Mouse (Mus musculus) liver, embryonic 15.5 days (tissue): Measurements from ENCODE around the gene 6430548M08Rik. TPM values are rescaled to one million over a fixed set of nuclear protein-coding genes. Genes with fewer than 3 reads are reported as not detected.

Experiments
- ATAC-seq: fragments of 200-750 bp; cut with Nextera tagmentation; 2 replicates; pipeline ENCODE4 v1.8.0; 2017; ENCODE audit warnings: moderate number of reproducible peaks, mild to moderate bottlenecking, moderate library complexity; ENCODE audit not compliant: insufficient read depth
- H3K27ac ChIP-seq: fragments of 300-500 bp; sonication (generic); replicated peaks from 2 replicates; pipeline ENCODE4 v1.5.1; 2015; ENCODE audit warnings: mild to moderate bottlenecking, inconsistent platforms
- H3K27me3 ChIP-seq: fragments of 300-500 bp; sonication (generic); 2 replicates; pipeline ENCODE4 v1.6.1; 2015; ENCODE audit warnings: mild to moderate bottlenecking, inconsistent platforms
- H3K36me3 ChIP-seq: fragments of 300-500 bp; sonication (generic); replicated peaks from 2 replicates; pipeline ENCODE4 v1.6.1; 2015; ENCODE audit warnings: moderate library complexity, mild to moderate bottlenecking, inconsistent platforms
- H3K4me1 ChIP-seq: fragments of 300-500 bp; sonication (generic); replicated peaks from 2 replicates; pipeline ENCODE4 v1.6.1; 2015; ENCODE audit warnings: inconsistent platforms
- H3K4me2 ChIP-seq: fragments of 300-500 bp; sonication (generic); 2 replicates; pipeline ENCODE4 v1.6.1; 2015; ENCODE audit warnings: moderate library complexity, mild to moderate bottlenecking, inconsistent platforms
- H3K4me3 ChIP-seq: fragments of 300-500 bp; sonication (generic); replicated peaks from 2 replicates; pipeline ENCODE4 v1.5.1; 2015; ENCODE audit warnings: mild to moderate bottlenecking, inconsistent platforms
- H3K9ac ChIP-seq: fragments of 300-500 bp; sonication (generic); 2 replicates; pipeline ENCODE4 v1.6.1; 2015; ENCODE audit warnings: moderate library complexity, mild to moderate bottlenecking, inconsistent platforms
- H3K9me3 ChIP-seq: fragments of 300-500 bp; sonication (generic); replicated peaks from 2 replicates; pipeline ENCODE4 v1.6.1; 2016; ENCODE audit warnings: inconsistent platforms
- WGBS: fragments of 180-500 bp; shearing (Covaris S2); methylation state at CpG from one replicate; pipeline ENCODE4 v1.1.7; 2015; ENCODE audit warnings: mixed read lengths; ENCODE audit not compliant: insufficient replicate concordance; 5-methylcytosine and 5-hydroxymethylcytosine counted together
- polyA plus RNA-seq: library from polyadenylated mRNA; unstranded; fragments of >200 nt; fragmentation: Nextera tagmentation; extraction: Ambion mirVana; gene quantifications from 2 replicates; pipeline ENCODE4 v1.2.1, GENCODE M21; 2015

Gene 6430548M08Rik
- polyA plus RNA-seq, 1 experiment from 2014 or later, result 2.8 TPM

DNA sequence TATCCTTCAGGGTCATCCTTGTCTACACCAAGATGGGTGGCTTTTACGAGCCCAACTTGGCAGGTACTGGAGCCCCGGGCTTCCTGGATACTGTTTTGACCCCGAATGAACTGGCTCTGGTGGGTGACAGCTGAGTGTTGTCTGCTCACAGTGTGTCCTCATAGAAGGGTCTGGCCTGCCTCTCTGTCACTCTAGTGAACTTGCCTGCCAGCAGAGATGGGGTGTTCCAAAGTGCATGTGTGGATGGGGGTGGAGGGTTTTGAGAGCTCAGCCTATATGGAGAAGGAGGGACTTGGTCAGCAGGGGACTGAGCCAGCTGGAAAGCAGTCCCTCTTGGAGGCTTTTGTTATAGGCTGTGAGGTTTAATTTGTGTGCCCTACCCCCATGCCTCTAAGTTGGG is 88.6 kb downstream of the 6430548M08Rik start:
- Histone ChIP-seq H3K36me3 (no peaks in the 10 kb centered on the region), H3K9me3 (no peaks in the 10 kb centered on the region), H3K4me2 (no peak overlapping the region), H3K4me1 (no peaks in the 10 kb centered on the region), H3K9ac (no peak overlapping the region), H3K27ac (no peak overlapping the region), H3K27me3 (no peaks in the 10 kb centered on the region), H3K4me3 (no peak overlapping the region)
- whole genome bisulfite sequencing, result 42% methylated on average over 3 of the region's 3 CpGs
- no peak for ATAC-seq

DNA sequence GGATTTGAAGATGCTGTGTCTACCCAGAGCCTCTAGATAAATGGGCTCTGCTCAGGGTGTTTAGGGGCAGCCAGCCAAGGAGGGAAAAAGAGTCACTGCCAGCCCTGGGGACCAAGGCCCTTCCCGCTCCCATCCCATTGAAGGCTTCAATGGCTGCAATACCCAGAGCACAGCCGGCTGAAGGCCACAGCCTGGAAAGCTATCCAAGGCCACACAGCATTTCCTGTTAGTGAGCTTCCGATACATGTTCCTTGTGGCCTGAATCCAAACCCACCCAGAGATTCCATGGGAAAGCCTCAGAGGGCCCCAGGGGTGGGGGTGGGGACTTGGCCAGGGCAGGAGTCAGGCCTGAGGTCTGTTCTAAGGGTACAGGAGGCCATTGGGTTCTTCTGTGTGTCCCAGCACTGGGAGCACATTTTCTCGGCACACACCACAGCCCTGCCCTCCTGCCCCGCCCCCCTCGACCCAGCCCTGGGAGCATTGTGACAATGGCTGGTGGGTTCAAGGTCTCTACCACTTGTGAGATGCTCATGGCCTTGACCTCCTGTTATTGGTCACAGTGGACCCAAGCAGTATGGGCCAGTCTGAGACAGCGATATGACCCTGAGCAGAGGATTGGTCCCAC is 90.9 kb downstream of the 6430548M08Rik start:
- peaks cover 1% of the 10 kb centered on the region; the same call in 1 of the 2 replicates for H3K27me3 ChIP-seq
- ATAC-seq, result no peak
- H3K36me3 ChIP-seq, result no peaks in the 10 kb centered on the region
- 54% methylated on average over 7 of the region's 7 CpGs for WGBS
- no peak overlapping the region for H3K9ac ChIP-seq
- no peak overlapping the region for H3K4me2 ChIP-seq
- no peak overlapping the region for H3K27ac ChIP-seq
- H3K4me3 ChIP-seq, result no peak overlapping the region
- no peaks in the 10 kb centered on the region for H3K9me3 ChIP-seq
- no peaks in the 10 kb centered on the region for H3K4me1 ChIP-seq

DNA sequence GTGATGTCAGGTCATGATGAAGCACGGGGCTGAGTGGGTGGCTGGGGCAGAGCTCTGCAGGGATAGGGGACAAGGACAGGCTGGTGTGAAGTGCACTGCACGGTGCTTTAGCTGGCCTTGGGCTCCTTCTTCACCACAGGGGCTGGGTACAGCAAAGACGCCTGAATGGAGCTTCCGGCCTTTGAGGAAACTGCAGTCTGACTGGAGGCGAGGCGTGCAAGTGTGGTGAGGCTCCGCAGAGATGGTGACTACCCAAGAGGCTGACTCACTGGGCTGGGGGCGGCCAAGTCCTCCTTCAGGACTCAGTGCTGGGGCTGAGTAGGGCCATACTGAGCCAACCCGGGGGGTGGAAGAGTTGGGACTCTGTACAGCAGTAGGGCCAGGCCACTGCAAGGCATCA is 92.0 kb downstream of the 6430548M08Rik start:
- 43% methylated on average over 9 of the region's 9 CpGs for WGBS
- Histone ChIP-seq H3K4me1 (no peaks in the 10 kb centered on the region), H3K27ac (no peak overlapping the region), H3K9ac (no peak overlapping the region), H3K36me3 (no peaks in the 10 kb centered on the region), H3K4me3 (no peak overlapping the region), H3K4me2 (no peak overlapping the region), H3K27me3 (peaks cover 6% of the 10 kb centered on the region), H3K9me3 (no peaks in the 10 kb centered on the region)
- no peak for ATAC-seq

DNA sequence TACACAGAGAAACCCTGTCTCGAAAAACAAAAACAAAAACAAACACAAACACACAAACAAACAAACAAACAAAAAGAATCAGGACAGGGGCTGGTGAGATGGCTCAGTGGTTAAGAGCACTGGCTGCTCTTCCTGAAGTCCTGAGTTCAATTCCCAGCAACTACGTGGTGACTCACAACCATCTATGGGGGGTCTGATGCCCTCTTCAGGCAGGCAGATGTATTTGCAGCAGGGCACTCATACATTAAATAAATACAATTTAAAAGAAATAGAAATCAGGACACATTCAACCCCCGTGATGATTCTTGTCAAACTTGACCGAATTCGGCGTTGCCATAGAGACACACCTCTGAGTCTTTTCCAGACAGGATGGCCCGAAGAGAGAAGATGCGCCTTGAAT is 93.4 kb downstream of the 6430548M08Rik start:
- Histone ChIP-seq H3K4me3 (no peak overlapping the region), H3K27ac (no peak overlapping the region), H3K4me1 (no peaks in the 10 kb centered on the region), H3K4me2 (no peak overlapping the region), H3K9me3 (no peaks in the 10 kb centered on the region), H3K9ac (no peak overlapping the region), H3K36me3 (no peaks in the 10 kb centered on the region), H3K27me3 (peaks cover 6% of the 10 kb centered on the region)
- WGBS, result 66% methylated on average over 8 of the region's 8 CpGs
- ATAC-seq, result no peak

DNA sequence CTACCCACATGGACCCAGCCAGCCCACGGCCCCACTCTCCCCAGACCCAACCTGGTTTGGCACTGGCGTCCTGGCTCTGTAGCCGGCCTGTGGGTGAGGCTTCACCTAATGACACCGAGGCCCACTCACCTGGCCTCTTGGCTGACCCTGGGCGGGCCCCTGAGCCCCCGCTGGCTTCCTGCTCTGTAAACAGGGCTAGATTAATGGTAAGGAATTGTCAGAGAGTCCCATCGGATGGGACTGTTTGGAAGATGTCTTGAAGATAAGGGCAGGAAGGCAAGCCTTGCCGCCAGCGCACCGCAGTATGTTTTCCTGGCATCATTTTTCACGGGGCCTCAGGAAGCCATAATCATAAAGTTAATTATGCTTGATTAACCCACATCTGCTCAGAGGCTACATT is 94.2 kb downstream of the 6430548M08Rik start:
- 57% methylated on average over 11 of the region's 11 CpGs for WGBS
- H3K9me3 ChIP-seq, result no peaks in the 10 kb centered on the region
- no peak overlapping the region for H3K4me2 ChIP-seq
- no peak overlapping the region for H3K9ac ChIP-seq
- H3K36me3 ChIP-seq, result no peaks in the 10 kb centered on the region
- H3K4me1 ChIP-seq, result no peaks in the 10 kb centered on the region
- no peak for ATAC-seq
- no peak overlapping the region for H3K4me3 ChIP-seq
- no peak overlapping the region for H3K27ac ChIP-seq
- H3K27me3 ChIP-seq, result peaks cover 6% of the 10 kb centered on the region

DNA sequence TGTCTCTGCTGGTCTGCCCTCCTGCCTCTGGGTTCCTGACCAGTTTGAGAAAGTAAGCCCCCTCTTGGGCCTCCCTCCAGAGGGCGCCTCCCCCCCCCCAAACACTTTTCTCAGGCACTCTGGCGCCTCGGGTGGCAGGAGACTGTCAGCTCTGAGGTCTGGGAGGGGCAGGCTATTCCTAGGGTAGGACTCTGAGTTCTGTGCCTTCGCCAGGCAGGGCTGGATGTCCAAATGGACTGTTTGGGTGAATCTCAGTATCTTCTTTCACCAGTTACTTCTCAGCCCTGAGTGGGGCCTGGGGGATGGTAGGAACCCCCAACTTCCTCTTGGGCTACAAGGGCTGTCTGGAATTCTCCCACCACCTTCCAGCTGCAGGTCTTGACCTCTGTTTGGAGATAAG is 97.4 kb downstream of the 6430548M08Rik start:
- no peak for ATAC-seq
- Histone ChIP-seq H3K4me1 (no peaks in the 10 kb centered on the region), H3K27ac (no peak overlapping the region), H3K4me2 (no peak overlapping the region), H3K9ac (no peak overlapping the region), H3K9me3 (no peaks in the 10 kb centered on the region), H3K36me3 (no peaks in the 10 kb centered on the region), H3K4me3 (no peak overlapping the region), H3K27me3 (peaks cover 6% of the 10 kb centered on the region)
- WGBS, result 6% methylated on average over 4 of the region's 4 CpGs

DNA sequence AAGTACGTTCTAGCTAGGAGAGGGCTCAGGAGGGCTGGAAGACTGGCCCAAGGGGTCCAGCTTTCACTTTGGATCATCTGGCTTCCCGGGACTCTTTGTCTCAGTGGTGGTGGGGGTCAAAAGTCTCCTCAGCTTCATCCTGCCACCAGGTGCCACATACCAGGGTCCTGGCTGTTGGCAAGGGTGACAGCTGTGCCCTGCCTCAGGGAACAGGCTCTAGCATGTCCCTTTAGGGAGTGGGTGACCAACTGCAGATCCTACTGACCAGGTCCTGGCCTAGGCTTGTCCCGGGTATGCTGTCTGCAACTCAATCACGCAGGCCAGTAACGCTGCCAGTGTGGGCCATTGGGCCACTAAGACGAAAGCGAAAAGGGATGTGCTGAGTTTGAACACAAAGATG is 98.6 kb downstream of the 6430548M08Rik start:
- no peaks in the 10 kb centered on the region for H3K36me3 ChIP-seq
- H3K4me3 ChIP-seq, result no peak overlapping the region
- ATAC-seq, result no peak
- no peaks in the 10 kb centered on the region for H3K4me1 ChIP-seq
- no peaks in the 10 kb centered on the region for H3K9me3 ChIP-seq
- WGBS, result 76% methylated on average over 7 of the region's 7 CpGs
- peaks cover 6% of the 10 kb centered on the region for H3K27me3 ChIP-seq
- no peak overlapping the region for H3K27ac ChIP-seq
- H3K9ac ChIP-seq, result no peak overlapping the region
- no peak overlapping the region for H3K4me2 ChIP-seq

DNA sequence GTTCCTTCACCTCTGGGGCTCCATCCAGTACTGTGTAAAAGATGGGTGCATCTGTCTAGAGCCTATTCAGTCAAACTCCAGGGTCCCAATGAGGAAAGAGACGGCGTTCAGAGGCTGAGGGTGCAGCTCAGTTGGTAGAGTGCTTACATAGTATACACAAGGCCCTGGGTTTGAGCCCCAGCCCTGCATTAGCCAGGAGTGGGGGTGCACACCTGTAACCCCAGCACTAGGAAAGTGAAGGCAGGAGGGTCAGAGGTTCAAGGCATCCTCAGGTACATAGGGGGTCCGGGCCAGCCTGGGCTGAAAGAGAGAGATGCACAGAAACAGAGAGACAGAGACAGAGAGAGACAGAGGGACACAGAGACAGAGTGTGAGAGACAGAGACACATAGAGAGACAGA is 99.3 kb downstream of the 6430548M08Rik start:
- H3K4me3 ChIP-seq, result no peak overlapping the region
- peaks cover 6% of the 10 kb centered on the region for H3K27me3 ChIP-seq
- H3K9ac ChIP-seq, result no peak overlapping the region
- ATAC-seq, result no peak
- 67% methylated on average over 3 of the region's 3 CpGs for WGBS
- H3K9me3 ChIP-seq, result no peaks in the 10 kb centered on the region
- H3K36me3 ChIP-seq, result no peaks in the 10 kb centered on the region
- H3K4me1 ChIP-seq, result no peaks in the 10 kb centered on the region
- no peak overlapping the region for H3K4me2 ChIP-seq
- H3K27ac ChIP-seq, result no peak overlapping the region

DNA sequence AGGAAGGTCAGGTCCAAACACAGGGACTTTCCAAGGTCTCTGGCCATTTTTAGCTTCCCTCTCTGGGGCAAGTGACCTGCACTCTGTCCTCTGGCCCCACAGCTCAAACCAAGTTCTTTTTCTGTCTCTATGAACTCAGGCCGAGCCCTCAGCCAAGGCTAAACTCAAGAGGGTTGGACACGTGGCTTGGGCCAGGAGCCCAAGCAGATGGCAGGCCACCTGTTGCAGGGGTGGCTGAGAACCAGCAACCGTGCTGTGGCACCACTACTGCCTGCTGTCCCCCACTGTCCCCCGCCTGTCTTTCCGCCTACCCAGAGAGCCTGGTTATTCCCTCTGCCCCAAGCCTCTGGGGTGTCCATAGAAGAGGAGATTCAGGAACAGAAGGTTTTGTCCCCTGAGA is 100.0 kb downstream of the 6430548M08Rik start:
- no peak overlapping the region for H3K27ac ChIP-seq
- no peaks in the 10 kb centered on the region for H3K9me3 ChIP-seq
- H3K36me3 ChIP-seq, result no peaks in the 10 kb centered on the region
- peaks cover 6% of the 10 kb centered on the region for H3K27me3 ChIP-seq
- H3K9ac ChIP-seq, result no peak overlapping the region
- 59% methylated on average over 5 of the region's 5 CpGs for WGBS
- no peak overlapping the region for H3K4me2 ChIP-seq
- no peaks in the 10 kb centered on the region for H3K4me1 ChIP-seq
- H3K4me3 ChIP-seq, result no peak overlapping the region
- ATAC-seq, result no peak

Other genes with a start within 250 kb of the 6430548M08Rik start
- 76.7 and 91.5 TPM in 2 replicates for gene Usp10, start 203.8 kb upstream of the 6430548M08Rik start, polyA plus RNA-seq
- gene Gm20388, start 203.3 kb upstream of the 6430548M08Rik start, polyA plus RNA-seq, result 3.0 TPM in 1 of 2 replicates, not detected in the other
- 1.3 and 2.1 TPM in 2 replicates for gene Crispld2, start 121.7 kb upstream of the 6430548M08Rik start, polyA plus RNA-seq
- 13.9 and 17.2 TPM in 2 replicates for gene Zdhhc7, start 12.7 kb upstream of the 6430548M08Rik start, polyA plus RNA-seq
- not detected in 2 replicates for gene Fam92b, start 63.3 kb downstream of the 6430548M08Rik start, polyA plus RNA-seq
- gene Gse1, start 114.3 kb downstream of the 6430548M08Rik start, polyA plus RNA-seq, result 8.7 and 10.6 TPM in 2 replicates